Mouse (Mus musculus): Measurements from ENCODE around the gene H2-D1. TPM values are rescaled to one million over a fixed set of nuclear protein-coding genes. Genes with fewer than 3 reads are reported as not detected.

Gene H2-D1
- polyA plus RNA-seq, 1 experiment from 2014 or later = 98.1 TPM

DNA sequence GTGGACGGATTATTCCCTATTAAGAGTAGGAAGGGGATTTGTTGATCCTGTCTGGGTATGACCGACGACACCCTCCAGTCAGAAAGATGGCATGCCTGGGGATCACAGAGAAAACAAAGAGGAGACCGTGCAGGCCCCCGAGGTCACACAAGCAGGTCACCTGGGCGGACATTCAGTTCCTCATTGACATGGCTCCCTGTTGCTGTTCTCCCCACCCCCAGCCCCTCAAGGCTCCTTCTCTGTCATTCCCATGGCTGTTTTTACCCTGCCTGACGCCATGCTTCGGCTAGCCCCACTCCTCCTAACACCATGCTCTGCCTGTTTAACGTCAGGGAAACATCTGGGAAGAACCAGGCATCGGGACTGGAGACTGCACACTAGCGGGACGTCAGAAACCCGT is 879 bp upstream of the H2-D1 start:
- Histone ChIP-seq H3K4me3 (replicated peaks; ENCODE audit: low read length) (no peak overlapping the region), H3K27ac (no peak overlapping the region), H3K4me2 (replicated peaks) (no peak overlapping the region), H3K27me3 (ENCODE audit: control insufficient read depth, insufficient read depth, low read length) (peaks cover 3% of the 10 kb centered on the region; the same call in 1 of the 2 replicates), H3K9ac (no peak overlapping the region), H3K36me3 (replicated peaks; ENCODE audit: control insufficient read depth, insufficient read depth) (no peaks in the 10 kb centered on the region), H3K4me1 (replicated peaks; ENCODE audit: control insufficient read depth, insufficient read depth, low read length) (no peaks in the 10 kb centered on the region; the same call in 1 of the 2 replicates), H3K9me3 (ENCODE audit: control insufficient read depth, low read length) (no peaks in the 10 kb centered on the region)
- DNase-seq (ENCODE audit: low spot score) (no peak), ATAC-seq (ENCODE audit: low FRiP score) (no peak)
- WGBS = 71% methylated on average over 13 of the region's 13 CpGs

DNA sequence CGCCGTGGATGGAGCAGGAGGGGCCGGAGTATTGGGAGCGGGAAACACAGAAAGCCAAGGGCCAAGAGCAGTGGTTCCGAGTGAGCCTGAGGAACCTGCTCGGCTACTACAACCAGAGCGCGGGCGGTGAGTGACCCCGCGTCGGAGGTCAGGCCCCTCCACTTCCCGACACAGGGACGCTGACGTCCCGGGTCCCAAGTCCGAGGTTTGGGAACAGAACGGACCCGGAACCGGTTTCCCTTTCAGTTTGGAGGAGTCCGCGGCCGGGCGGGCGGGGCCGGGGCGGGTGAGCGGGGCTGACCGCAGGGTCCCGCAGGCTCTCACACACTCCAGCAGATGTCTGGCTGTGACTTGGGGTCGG is 973 bp downstream of the H2-D1 start:
- DNase-seq (ENCODE audit: low spot score) = no peak
- peaks cover 3% of the 10 kb centered on the region; the same call in 1 of the 2 replicates for H3K27me3 ChIP-seq (ENCODE audit: control insufficient read depth, insufficient read depth, low read length)
- peak; percentile 6; the same call in 1 of the 2 replicates for ATAC-seq (ENCODE audit: low FRiP score)

DNA sequence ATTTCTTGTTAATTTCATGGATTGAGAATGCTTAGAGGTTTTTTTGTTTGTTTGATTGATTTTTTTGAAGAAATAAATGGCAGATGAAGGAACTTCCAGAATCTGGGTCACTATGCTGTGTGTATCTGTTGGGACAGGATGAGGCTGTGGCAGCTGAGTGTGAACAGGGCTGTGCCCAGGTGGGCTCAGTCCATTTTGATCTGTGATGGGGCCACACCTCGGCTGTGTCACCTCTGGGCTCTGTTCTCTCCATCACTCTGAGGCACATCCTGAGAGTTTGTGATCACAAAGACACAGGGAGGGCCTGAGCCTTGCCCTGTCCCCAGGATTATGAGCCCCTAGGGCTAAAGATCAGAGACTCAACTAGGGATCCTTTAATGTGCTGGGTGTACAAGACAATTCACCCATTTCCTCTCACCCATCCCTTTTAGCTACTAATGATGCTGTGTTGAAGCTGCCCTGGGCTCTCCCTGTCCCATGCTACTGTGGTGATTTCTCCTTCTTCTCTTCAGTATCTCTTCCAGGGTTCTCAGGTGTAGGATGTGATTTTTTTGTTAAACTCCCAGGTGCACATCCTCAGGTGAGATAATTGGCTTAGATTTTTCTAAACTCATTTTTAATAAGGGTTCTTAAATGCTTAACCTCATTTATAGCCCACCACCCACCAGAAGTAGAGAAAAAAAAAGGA is 5.0 kb downstream of the H2-D1 start:
- H3K36me3 ChIP-seq (replicated peaks; ENCODE audit: control insufficient read depth, insufficient read depth) = no peaks in the 10 kb centered on the region
- H3K27me3 ChIP-seq (ENCODE audit: control insufficient read depth, insufficient read depth, low read length) = peaks cover 3% of the 10 kb centered on the region; the same call in 1 of the 2 replicates
- H3K4me3 ChIP-seq (replicated peaks; ENCODE audit: low read length) = no peak overlapping the region
- ATAC-seq (ENCODE audit: low FRiP score) = no peak
- 70% methylated on average over 1 of the region's 1 CpGs for WGBS
- no peak overlapping the region for H3K27ac ChIP-seq
- no peaks in the 10 kb centered on the region for H3K9me3 ChIP-seq (ENCODE audit: control insufficient read depth, low read length)
- no peaks in the 10 kb centered on the region; the same call in 1 of the 2 replicates for H3K4me1 ChIP-seq (replicated peaks; ENCODE audit: control insufficient read depth, insufficient read depth, low read length)
- no peak overlapping the region for H3K4me2 ChIP-seq (replicated peaks)
- no peak for DNase-seq (ENCODE audit: low spot score)
- H3K9ac ChIP-seq = no peak overlapping the region

More for the DNA sequence above, 973 bp downstream of the H2-D1 start:
- Histone ChIP-seq H3K4me1 (replicated peaks; ENCODE audit: control insufficient read depth, insufficient read depth, low read length) (no peaks in the 10 kb centered on the region; the same call in 1 of the 2 replicates), H3K4me3 (replicated peaks; ENCODE audit: low read length) (peak overlapping the region; percentile 74), H3K9ac (peak overlapping the region; percentile 77), H3K36me3 (replicated peaks; ENCODE audit: control insufficient read depth, insufficient read depth) (no peaks in the 10 kb centered on the region), H3K27ac (no peak overlapping the region), H3K4me2 (replicated peaks) (peak overlapping the region; percentile 91), H3K9me3 (ENCODE audit: control insufficient read depth, low read length) (no peaks in the 10 kb centered on the region)
- WGBS = under 1% methylated on average over 31 of the region's 31 CpGs

DNA sequence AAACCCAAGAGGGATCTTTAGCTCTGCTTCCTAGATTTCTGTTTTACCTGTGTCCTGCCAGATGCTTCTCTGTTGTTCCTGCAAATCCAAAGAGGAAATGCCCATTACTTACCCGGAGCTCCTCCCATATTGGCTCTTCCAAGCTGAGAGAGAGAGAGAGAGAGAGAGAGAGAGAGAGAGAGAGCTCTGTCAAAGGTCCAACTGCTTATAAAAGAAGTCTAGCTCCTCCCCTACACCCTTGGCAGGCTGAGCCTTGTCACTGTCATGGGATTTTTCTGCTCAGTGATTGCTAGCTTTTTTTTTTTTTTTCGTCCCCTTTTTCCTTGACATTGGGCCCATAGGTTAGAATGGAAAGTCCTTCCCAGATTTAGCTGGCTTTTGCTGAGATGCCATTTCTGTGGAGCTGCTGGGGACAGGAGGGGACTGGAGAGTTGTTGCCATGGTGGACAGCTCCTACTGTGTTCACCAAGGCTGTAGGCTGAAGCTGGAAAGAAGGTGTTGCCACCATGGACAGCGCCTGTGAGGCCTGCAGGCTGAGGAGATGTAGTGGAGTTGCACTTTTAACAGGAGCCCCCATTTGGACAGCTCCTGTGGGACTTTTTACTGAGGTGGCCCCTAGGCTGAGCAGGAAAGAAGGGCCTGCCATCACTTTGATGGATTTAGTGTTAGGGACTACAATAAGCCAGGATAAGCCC is 7.3 kb downstream of the H2-D1 start:
- 27% methylated on average over 3 of the region's 3 CpGs for WGBS

DNA sequence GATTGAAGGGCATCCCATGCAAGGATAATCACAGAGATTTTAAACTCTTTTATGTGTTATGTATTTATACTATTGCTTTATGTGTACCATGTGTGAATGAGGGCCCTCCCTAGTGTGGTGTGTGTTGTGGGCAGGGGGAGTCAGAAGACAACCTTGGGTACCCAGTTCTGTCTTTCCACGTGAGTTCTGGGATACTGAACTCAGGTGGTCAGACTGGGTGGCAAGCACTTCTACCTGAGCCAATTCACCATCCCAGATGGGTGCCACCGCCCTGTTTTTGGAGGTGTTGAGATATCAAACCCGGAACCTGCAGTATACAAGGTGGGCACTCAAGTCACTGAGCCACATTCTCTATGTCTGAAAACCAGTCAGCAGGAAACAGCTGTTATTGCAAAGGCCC is 9.7 kb downstream of the H2-D1 start:
- peaks cover 14% of the 10 kb centered on the region for H3K27me3 ChIP-seq (ENCODE audit: control insufficient read depth, insufficient read depth, low read length)
- no peak overlapping the region for H3K9ac ChIP-seq
- H3K4me1 ChIP-seq (replicated peaks; ENCODE audit: control insufficient read depth, insufficient read depth, low read length) = no peaks in the 10 kb centered on the region
- H3K4me3 ChIP-seq (replicated peaks; ENCODE audit: low read length) = no peak overlapping the region
- H3K36me3 ChIP-seq (replicated peaks; ENCODE audit: control insufficient read depth, insufficient read depth) = no peaks in the 10 kb centered on the region
- H3K9me3 ChIP-seq (ENCODE audit: control insufficient read depth, low read length) = no peaks in the 10 kb centered on the region
- H3K4me2 ChIP-seq (replicated peaks) = no peak overlapping the region
- H3K27ac ChIP-seq = no peak overlapping the region
- DNase-seq (ENCODE audit: low spot score) (no peak), ATAC-seq (ENCODE audit: low FRiP score) (no peak)
- 76% methylated on average over 3 of the region's 3 CpGs for WGBS

More for the DNA sequence above, 7.3 kb downstream of the H2-D1 start:
- Histone ChIP-seq H3K4me2 (replicated peaks) (no peak overlapping the region), H3K9ac (no peak overlapping the region), H3K4me3 (replicated peaks; ENCODE audit: low read length) (no peak overlapping the region), H3K27ac (no peak overlapping the region), H3K9me3 (ENCODE audit: control insufficient read depth, low read length) (no peaks in the 10 kb centered on the region), H3K36me3 (replicated peaks; ENCODE audit: control insufficient read depth, insufficient read depth) (no peaks in the 10 kb centered on the region), H3K4me1 (replicated peaks; ENCODE audit: control insufficient read depth, insufficient read depth, low read length) (no peaks in the 10 kb centered on the region), H3K27me3 (ENCODE audit: control insufficient read depth, insufficient read depth, low read length) (no peaks in the 10 kb centered on the region)
- ATAC-seq (ENCODE audit: low FRiP score) = no peak
- DNase-seq (ENCODE audit: low spot score) = no peak

DNA sequence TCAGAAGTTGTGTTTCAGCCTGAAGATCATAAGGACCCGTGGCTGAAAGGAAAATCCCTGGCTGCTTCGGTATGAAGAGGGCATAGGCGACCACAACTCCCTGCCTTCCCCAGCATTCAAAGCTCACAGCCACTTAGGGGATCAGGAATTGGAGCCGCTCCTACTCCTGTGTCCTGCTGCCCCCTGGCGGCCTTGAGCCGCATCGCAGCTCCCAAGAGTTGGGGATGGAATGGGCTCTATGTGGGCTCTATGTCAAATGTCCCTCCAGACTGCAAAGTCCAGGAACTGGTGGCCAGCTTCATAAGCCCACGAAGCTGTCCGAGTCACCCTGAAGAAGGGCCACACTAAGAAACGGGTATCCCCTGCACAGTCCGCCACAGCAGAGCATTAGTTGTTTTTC is 12.2 kb downstream of the H2-D1 start:
- H3K27me3 ChIP-seq (ENCODE audit: control insufficient read depth, insufficient read depth, low read length) = peaks cover 14% of the 10 kb centered on the region
- ATAC-seq (ENCODE audit: low FRiP score) = peak; percentile 57; the same call in 1 of the 2 replicates
- peak; percentile 87 for DNase-seq (ENCODE audit: low spot score)
- H3K36me3 ChIP-seq (replicated peaks; ENCODE audit: control insufficient read depth, insufficient read depth) = no peaks in the 10 kb centered on the region
- WGBS = 10% methylated on average over 11 of the region's 11 CpGs
- no peaks in the 10 kb centered on the region for H3K9me3 ChIP-seq (ENCODE audit: control insufficient read depth, low read length)
- no peaks in the 10 kb centered on the region for H3K4me1 ChIP-seq (replicated peaks; ENCODE audit: control insufficient read depth, insufficient read depth, low read length)
- no peak overlapping the region for H3K27ac ChIP-seq
- no peak overlapping the region for H3K9ac ChIP-seq
- no peak overlapping the region for H3K4me2 ChIP-seq (replicated peaks)
- H3K4me3 ChIP-seq (replicated peaks; ENCODE audit: low read length) = no peak overlapping the region

DNA sequence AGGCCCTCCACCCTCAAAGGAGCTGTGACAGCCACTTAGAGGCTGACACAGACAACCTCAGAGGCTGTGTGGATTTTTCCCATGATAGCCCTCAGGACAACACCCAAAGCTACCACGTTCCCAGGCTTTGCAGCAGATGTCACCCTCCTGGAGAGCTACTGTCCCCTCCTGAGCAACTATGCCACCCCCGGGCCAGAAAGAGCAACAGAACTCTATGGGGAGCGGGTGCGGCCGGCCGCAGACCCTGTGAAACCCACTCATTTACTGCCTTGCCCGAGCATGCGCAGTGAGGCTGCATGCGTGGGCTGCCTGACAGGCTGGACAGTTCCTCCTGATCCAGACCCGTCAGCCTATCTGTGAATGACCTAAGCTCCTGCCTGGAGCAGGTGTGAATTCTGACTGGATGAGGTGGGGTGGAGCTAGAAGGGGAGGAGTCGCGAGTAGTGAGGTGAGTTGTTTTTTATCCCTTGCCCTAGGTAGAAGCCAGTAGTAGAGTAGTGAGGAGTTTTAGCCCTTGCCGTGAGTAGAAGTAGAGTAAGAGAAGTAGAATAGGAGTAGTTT is 13.9 kb downstream of the H2-D1 start:
- Histone ChIP-seq H3K36me3 (replicated peaks; ENCODE audit: control insufficient read depth, insufficient read depth) (no peaks in the 10 kb centered on the region), H3K9ac (no peak overlapping the region), H3K4me3 (replicated peaks; ENCODE audit: low read length) (no peak overlapping the region), H3K27ac (no peak overlapping the region), H3K9me3 (ENCODE audit: control insufficient read depth, low read length) (no peaks in the 10 kb centered on the region), H3K4me1 (replicated peaks; ENCODE audit: control insufficient read depth, insufficient read depth, low read length) (no peaks in the 10 kb centered on the region), H3K4me2 (replicated peaks) (peak overlapping the region; percentile 31; the same call in 1 of the 2 replicates), H3K27me3 (ENCODE audit: control insufficient read depth, insufficient read depth, low read length) (peaks cover 14% of the 10 kb centered on the region)
- 32% methylated on average over 13 of the region's 13 CpGs for WGBS
- ATAC-seq (ENCODE audit: low FRiP score) (no peak), DNase-seq (ENCODE audit: low spot score) (no peak)

DNA sequence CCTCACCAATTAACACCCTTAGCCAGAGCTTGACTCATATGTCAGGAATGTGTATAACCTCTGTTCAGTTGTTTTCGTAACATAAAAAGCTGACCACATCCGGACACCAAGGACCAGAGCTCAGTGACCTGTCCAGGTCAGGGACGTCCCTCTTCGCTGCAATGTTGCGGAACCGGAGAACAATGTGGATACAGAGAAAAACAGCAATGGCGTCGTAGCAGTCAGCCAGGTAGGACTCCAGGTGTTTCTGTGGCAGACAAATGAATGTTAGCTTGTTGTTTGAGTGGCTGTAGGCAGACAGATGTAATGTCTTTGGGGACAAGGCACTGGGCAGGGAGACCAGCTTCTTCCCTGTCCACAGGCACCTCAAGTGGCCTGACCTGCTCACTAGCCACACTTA is 15.5 kb downstream of the H2-D1 start:
- WGBS = 91% methylated on average over 8 of the region's 8 CpGs

DNA sequence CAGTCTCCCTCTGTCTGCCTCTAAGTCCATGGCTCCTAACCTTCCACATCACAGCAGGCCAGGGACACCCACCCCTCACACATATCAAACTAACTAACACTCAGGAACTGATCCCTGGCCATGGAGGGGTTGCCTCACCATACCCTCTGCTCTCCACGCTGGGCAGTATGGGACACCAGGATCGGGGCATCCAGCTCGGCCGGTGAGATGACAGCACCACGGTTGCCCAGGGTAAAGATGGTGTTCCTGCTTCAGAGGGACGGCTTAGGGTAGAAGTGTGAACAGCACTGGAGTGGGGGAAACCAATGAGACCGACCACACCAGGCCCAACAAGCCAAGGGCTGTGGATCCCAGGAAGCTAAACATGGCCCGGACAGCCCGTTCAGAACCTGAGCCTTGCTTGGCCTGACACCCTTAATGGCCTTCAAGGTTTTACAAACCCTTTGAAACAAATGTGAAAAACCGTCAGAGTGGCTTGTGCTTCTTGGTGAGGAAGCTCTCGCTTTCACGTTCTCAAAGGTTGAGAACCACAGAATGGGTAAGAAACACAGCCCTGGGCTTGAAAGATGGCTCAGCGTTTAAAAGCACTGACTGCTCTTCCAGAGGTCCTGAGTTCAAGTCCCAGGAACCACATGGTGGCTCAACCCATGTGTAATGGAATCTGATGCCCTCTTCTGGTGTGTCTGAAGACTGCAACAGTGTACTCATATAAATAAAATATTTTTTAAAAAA is 16.6 kb downstream of the H2-D1 start:
- 90% methylated on average over 13 of the region's 13 CpGs for WGBS
- Histone ChIP-seq H3K4me1 (replicated peaks; ENCODE audit: control insufficient read depth, insufficient read depth, low read length) (no peaks in the 10 kb centered on the region), H3K27me3 (ENCODE audit: control insufficient read depth, insufficient read depth, low read length) (peaks cover 14% of the 10 kb centered on the region), H3K4me2 (replicated peaks) (no peak overlapping the region), H3K36me3 (replicated peaks; ENCODE audit: control insufficient read depth, insufficient read depth) (no peaks in the 10 kb centered on the region), H3K27ac (no peak overlapping the region), H3K9ac (no peak overlapping the region), H3K9me3 (ENCODE audit: control insufficient read depth, low read length) (no peaks in the 10 kb centered on the region), H3K4me3 (replicated peaks; ENCODE audit: low read length) (no peak overlapping the region)
- DNase-seq (ENCODE audit: low spot score) (no peak), ATAC-seq (ENCODE audit: low FRiP score) (no peak)

More for the DNA sequence above, 15.5 kb downstream of the H2-D1 start:
- H3K4me1 ChIP-seq (replicated peaks; ENCODE audit: control insufficient read depth, insufficient read depth, low read length) = no peaks in the 10 kb centered on the region
- H3K27me3 ChIP-seq (ENCODE audit: control insufficient read depth, insufficient read depth, low read length) = peaks cover 14% of the 10 kb centered on the region
- no peak overlapping the region for H3K4me2 ChIP-seq (replicated peaks)
- ATAC-seq (ENCODE audit: low FRiP score) (no peak), DNase-seq (ENCODE audit: low spot score) (no peak)
- no peak overlapping the region for H3K27ac ChIP-seq
- no peaks in the 10 kb centered on the region for H3K9me3 ChIP-seq (ENCODE audit: control insufficient read depth, low read length)
- H3K36me3 ChIP-seq (replicated peaks; ENCODE audit: control insufficient read depth, insufficient read depth) = no peaks in the 10 kb centered on the region
- H3K4me3 ChIP-seq (replicated peaks; ENCODE audit: low read length) = no peak overlapping the region
- no peak overlapping the region for H3K9ac ChIP-seq
